Mouse (Mus musculus): ENCODE measurements around the gene Pcbp4.
"Not testable (repeated sequence)": the region's sequence is repeated elsewhere in the genome, so short reads cannot be mapped to it uniquely, and the experiment has no call there.

Gene Pcbp4

DNA sequence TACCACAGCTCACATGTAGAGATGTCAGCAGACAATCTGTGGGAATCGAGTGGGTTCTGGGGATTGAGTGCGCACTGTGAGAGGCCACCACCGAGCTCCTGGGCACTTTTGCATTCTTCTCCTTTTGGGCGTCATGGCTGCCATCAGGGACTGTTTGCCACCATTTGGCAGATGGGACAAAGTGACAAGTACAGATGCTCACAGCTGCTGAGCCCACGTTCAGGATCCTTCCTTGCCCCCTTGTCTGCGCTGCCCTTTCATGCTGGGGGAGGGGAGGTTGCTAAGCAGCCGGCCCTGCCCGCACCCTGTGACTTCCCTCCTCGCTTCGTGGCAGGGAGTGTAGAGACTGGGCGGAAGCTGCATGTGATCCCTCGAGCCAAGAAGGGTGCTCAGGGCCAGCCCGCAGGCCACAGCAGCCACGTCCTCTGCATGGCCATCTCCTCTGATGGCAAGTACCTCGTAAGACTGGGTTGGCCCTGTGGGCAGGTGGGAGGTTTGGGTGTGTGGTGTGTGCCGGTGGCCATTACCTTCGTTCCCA lies 29.6 kb downstream of the Pcbp4 start:
- no peak for DNase-seq (ENCODE audit: low read depth, low spot score)

DNA sequence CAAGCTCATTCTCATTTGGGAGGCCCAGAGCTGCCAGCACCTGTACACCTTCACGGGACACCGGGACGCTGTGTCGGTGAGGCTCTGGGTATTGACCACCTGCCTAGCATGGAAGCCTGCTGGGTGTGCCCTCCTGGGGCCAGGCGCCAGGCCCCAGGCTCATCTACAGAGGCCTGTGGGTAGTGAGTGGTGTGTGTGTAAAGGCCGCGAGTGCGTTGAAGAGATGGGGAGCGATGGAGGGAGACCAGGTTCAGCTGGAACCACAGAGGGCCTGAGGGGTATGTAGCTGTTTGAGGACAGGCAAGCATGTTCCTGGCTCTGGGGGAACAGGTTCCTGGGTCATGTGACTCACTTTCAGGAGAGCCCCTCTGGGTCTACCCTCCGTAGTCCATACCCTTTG lies 30.0 kb downstream of the Pcbp4 start:
- DNase-seq (ENCODE audit: low read depth, low spot score) = no peak

DNA sequence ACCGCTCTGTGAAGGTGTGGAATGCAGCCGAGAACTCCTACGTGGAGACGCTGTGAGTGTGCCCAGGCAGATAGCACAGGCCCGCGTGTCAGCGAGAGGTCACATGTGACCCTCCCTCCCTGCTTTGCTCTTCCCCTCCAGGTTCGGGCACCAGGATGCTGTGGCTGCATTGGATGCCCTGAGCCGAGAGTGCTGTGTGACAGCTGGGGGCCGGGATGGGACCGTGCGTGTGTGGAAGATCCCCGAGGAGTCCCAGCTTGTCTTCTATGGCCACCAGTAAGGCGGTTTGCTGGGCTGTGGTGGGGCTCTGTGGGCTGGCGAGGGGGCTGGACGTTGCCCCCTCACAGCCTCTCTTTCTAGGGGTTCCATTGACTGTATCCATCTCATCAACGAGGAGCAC lies 30.5 kb downstream of the Pcbp4 start:
- DNase-seq (ENCODE audit: low read depth, low spot score) = no peak

DNA sequence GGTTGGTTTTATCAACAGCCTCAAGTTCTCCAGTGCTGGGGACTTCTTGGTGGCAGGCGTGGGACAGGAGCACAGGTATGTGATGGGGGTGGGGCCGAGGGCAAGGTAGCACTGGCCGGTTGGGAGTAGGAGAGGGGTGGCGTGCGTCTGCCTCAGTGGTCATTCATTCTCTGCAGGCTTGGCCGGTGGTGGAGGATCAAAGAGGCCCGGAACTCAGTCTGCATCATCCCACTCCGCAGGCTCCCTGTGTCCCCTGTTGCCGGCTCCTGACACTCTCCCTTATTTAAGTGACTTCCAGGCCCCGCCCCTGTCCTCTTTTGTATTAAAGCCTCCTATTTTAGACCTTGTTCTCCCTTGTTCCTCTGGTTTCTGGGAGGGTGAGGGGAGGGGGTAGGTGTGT lies 32.0 kb downstream of the Pcbp4 start:
- DNase-seq (ENCODE audit: low read depth, low spot score) = no peak

DNA sequence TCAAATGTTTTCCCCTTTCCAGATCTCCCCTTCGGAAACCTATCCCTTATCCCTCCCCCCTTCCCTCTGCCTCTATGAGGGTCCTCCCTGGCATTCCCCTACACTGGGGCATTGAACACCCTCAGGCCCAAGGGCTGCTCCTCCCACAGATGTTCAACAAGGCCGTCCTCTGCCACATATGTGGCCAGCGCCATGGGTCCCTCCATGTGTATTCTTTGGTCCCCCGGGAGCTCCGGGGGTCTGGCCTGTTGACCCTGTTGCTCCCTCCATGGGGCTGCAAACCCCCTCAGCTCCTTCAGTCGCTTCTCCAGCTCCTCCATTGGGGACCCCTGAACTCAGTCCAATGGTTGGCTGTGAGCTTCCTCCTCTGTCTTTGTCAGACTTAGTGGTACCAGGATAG lies 34.5 kb downstream of the Pcbp4 start:
- DNase-seq (ENCODE audit: low read depth, low spot score) = not testable (repeated sequence)

DNA sequence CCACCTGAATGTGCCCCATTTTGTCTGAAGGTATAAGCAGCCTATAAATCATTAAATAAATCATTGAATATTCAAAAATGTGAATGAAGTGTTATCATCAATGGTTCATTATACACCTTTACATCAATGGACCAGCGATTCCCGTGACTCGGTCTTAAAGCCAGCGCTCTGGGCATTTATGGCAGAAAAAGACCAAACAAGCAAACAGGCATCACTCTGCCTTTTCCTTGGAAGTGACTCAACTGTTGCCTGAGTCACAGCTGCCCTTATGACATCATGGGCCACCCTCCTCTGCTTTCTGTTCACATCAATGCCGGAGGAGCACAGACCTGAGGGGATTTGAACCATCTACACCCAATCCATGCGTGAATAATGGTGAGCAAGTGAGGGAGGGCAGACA lies 46.6 kb downstream of the Pcbp4 start, which contains the start of gene Iqcf1:
Gene Iqcf1, plus strand, starts transcription at position 301 of the 400 bp plus-strand sequence.
- DNase-seq (ENCODE audit: low read depth, low spot score) = no peak

DNA sequence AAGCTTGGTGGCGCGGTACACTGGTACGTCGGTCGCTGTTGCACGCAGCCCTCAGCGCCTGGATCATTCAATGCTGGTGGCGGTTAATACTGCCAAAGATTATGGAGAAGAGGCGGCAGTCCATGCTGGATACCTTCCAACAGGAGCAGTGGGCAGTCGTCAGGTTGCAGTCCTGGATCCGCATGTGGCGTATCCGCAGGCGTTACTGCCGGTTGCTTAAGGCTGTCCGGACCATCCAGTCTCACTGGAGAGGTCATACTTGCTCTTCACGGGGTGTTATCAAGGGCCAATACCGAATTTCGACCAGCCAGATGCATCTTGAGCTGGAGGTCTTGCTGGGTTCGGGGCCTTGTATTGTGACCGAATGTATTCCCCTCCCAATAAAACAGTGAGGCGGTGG lies 48.8 kb downstream of the Pcbp4 start:
- DNase-seq (ENCODE audit: low read depth, low spot score) = no peak

DNA sequence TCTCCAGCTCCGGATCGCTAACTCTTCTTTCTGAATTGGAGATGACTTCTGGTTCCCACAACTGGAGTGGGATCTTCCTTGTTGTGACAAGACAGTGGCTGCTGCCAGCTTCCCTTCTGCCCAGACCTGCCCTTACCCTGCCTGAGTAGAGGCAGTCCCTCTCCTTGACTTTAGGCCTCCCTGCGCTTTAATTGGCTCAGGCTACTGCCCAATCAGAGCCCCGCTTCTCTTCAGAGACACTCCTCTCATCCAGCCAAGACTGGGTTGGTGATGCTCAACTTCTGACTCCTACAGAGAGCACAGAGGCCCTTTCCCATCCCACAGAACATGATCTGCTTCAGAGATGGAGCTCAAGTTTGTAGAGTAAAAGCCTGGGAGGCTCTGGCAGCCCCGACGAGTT lies 51.2 kb downstream of the Pcbp4 start:
- no peak for DNase-seq (ENCODE audit: low read depth, low spot score)

DNA sequence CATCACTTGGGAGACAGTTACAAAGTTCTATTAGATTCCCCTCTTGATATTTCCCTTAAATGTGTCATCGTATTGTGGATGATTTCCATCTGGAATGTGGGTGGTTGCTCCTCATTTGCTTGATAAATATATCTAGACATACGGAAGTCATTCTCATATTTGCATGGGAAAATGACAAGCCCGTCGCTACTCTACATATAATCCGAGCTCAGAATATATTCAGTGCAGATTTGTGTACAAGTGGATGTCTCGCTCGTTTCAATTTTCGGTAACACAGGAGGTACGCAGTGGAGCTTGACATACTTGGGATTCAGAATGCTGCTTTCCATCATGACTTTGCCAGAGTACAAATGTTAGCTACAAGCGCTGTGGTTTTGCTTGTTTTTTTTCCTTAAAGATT lies 56.3 kb downstream of the Pcbp4 start:
- no peak for DNase-seq (ENCODE audit: low read depth, low spot score)

DNA sequence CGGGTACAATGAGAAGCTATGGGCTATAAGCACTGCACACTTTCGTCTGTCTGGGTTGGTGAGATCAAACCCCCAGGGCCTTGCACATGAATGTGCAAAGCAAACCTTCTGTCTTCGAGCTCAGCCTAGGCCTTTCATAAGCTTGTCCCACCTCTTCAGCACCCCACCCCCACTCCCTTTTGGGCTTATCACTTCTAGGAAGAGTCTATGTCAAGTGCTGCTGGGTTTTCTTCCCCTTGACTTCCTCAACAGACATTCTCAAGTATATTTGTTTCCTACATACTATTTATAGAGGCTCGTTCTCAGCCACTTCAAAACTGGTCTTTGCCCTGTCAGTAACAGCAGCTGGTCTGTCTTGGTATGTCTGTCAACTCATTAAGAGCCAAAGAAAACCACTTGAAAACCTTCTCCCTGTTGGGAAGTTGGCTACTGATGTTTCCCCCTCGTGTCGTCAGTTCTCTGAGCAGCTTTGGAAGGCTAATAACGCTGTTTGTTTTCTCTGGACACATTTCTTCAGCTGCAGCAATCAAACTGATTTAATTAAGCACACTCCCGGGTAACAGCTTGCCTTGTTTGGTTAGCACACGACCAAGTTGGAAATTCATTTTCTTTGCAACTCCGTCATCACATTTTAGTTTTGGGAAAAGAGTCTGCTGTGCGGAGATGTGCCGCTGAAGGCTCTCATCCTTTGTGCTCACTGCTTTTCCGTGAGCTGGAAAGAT lies 59.8 kb downstream of the Pcbp4 start:
- no peak for DNase-seq (ENCODE audit: low read depth, low spot score)

DNA sequence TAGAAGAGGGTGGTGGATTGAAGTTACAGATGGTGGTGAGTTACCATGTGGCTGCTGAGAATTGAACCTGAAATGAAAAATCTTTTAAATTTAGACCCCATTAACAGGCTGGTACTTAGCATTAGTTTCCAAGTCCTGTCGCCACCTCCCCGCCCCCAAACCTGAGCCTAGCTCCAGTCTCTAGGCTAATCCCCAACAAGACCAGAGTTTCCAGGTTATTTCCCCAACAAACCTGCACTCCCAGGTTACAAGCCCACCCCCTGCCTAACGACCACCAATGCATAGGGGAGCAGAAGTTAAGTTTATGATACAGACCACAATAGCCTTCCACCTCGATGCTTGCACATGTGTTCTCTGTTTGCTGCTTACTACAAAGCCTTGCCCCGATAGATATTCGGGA lies 60.5 kb downstream of the Pcbp4 start:
- no peak for DNase-seq (ENCODE audit: low read depth, low spot score)

Data from WW6 (cell line).